Mouse (Mus musculus) heart, adult 2 months (tissue): ENCODE data around the gene Gm11937.

Experiments
- CTCF ChIP-seq: fragments of 200-600 bp; IDR thresholded peaks from 2 replicates; pipeline ENCODE4 v1.8.1; 2022; ENCODE audit warnings: antibody characterized with exemption, mild to moderate bottlenecking, moderate library complexity
- EP300 ChIP-seq: fragments of 200-500 bp; IDR thresholded peaks from 2 replicates; pipeline ENCODE4 v1.6.1; 2011; ENCODE audit warnings: low read depth, low read length, control low read depth; ENCODE audit not compliant: insufficient read depth
- POLR2A ChIP-seq: fragments of 200-500 bp; IDR thresholded peaks from 2 replicates; pipeline ENCODE4 v1.6.1; 2011; ENCODE audit warnings: mild to moderate bottlenecking, low read depth, low read length, control low read depth; ENCODE audit not compliant: insufficient read depth

- TF ChIP-seq POLR2A (no peak), CTCF (peak; percentile 92), EP300 (no peak)
These were observed 35.9 kb downstream of the Gm11937 start for GRCm38 (mm10) chr11:99574106-99574505.
